Mouse (Mus musculus): Measurements from ENCODE around the gene Gpr135. TPM values are rescaled to one million over a fixed set of nuclear protein-coding genes. Genes with fewer than 3 reads are reported as not detected.

The Gpr135 gene
- polyA plus RNA-seq, 1 experiment from 2014 or later, result 0.55 TPM

GRCm38 (mm10) chr12:72041238-72041637, 29.7 kb downstream of the Gpr135 start:
- H3K4me1 ChIP-seq (ENCODE audit: insufficient read depth, low read depth, low read length), result no peaks in the 10 kb centered on the region
- WGBS, result 88% methylated on average over 3 of the region's 3 CpGs
- H3K4me2 ChIP-seq (replicated peaks; ENCODE audit: low read depth, low read length), result no peak overlapping the region
- H3K27me3 ChIP-seq (replicated peaks; ENCODE audit: insufficient read depth, low read length), result no peaks in the 10 kb centered on the region
- no peaks in the 10 kb centered on the region for H3K9me3 ChIP-seq (ENCODE audit: low read length)
- ATAC-seq, result no peak
- no peak overlapping the region for H3K4me3 ChIP-seq (ENCODE audit: low read depth, low read length)
- DNase-seq (ENCODE audit: low spot score), result no peak
- H3K27ac ChIP-seq (ENCODE audit: low read length), result no peak overlapping the region
- TF ChIP-seq CTCF (IDR thresholded peaks at IDR 0.05), result no peak
- TF ChIP-seq EP300 (IDR thresholded peaks at IDR 0.05), result no peak
- no peaks in the 10 kb centered on the region for H3K36me3 ChIP-seq (ENCODE audit: insufficient read depth, low read length)
- H3K9ac ChIP-seq (replicated peaks; ENCODE audit: low read depth), result no peak overlapping the region

GRCm38 (mm10) chr12:72039501-72039900, 31.4 kb downstream of the Gpr135 start:
- H3K4me1 ChIP-seq (ENCODE audit: insufficient read depth, low read depth, low read length), result no peaks in the 10 kb centered on the region
- H3K4me3 ChIP-seq (ENCODE audit: low read depth, low read length), result no peak overlapping the region
- no peaks in the 10 kb centered on the region for H3K36me3 ChIP-seq (ENCODE audit: insufficient read depth, low read length)
- no peak for DNase-seq (ENCODE audit: low spot score)
- H3K9me3 ChIP-seq (ENCODE audit: low read length), result no peaks in the 10 kb centered on the region
- no peaks in the 10 kb centered on the region for H3K27me3 ChIP-seq (replicated peaks; ENCODE audit: insufficient read depth, low read length)
- WGBS, result 39% methylated on average over 8 of the region's 8 CpGs
- no peak for TF ChIP-seq EP300 (IDR thresholded peaks at IDR 0.05)
- TF ChIP-seq CTCF (IDR thresholded peaks at IDR 0.05), result no peak
- no peak overlapping the region for H3K27ac ChIP-seq (ENCODE audit: low read length)
- no peak for ATAC-seq
- no peak overlapping the region for H3K9ac ChIP-seq (replicated peaks; ENCODE audit: low read depth)
- H3K4me2 ChIP-seq (replicated peaks; ENCODE audit: low read depth, low read length), result no peak overlapping the region

- ATAC-seq, result no peak
- 65% methylated on average over 2 of the region's 2 CpGs for WGBS
These were observed 32.1 kb downstream of the Gpr135 start for GRCm38 (mm10) chr12:72038866-72039265.

GRCm38 (mm10) chr12:72037049-72037448, 33.9 kb downstream of the Gpr135 start:
- WGBS, result 68% methylated on average over 6 of the region's 6 CpGs
- ATAC-seq, result no peak
- Histone ChIP-seq H3K4me3 (ENCODE audit: low read depth, low read length) (no peak overlapping the region), H3K9me3 (ENCODE audit: low read length) (no peaks in the 10 kb centered on the region), H3K27ac (ENCODE audit: low read length) (no peak overlapping the region), H3K4me2 (replicated peaks; ENCODE audit: low read depth, low read length) (no peak overlapping the region), H3K36me3 (ENCODE audit: insufficient read depth, low read length) (no peaks in the 10 kb centered on the region), H3K4me1 (ENCODE audit: insufficient read depth, low read depth, low read length) (no peaks in the 10 kb centered on the region), H3K9ac (replicated peaks; ENCODE audit: low read depth) (no peak overlapping the region), H3K27me3 (replicated peaks; ENCODE audit: insufficient read depth, low read length) (no peaks in the 10 kb centered on the region)
- no peak for TF ChIP-seq EP300 (IDR thresholded peaks at IDR 0.05)
- no peak for TF ChIP-seq CTCF (IDR thresholded peaks at IDR 0.05)
- DNase-seq (ENCODE audit: low spot score), result no peak

More at GRCm38 (mm10) chr12:72038866-72039265, 32.1 kb downstream of the Gpr135 start:
- TF ChIP-seq CTCF (IDR thresholded peaks at IDR 0.05) (no peak), EP300 (IDR thresholded peaks at IDR 0.05) (no peak)
- H3K27me3 ChIP-seq (replicated peaks; ENCODE audit: insufficient read depth, low read length), result no peaks in the 10 kb centered on the region
- DNase-seq (ENCODE audit: low spot score), result no peak
- no peaks in the 10 kb centered on the region for H3K36me3 ChIP-seq (ENCODE audit: insufficient read depth, low read length)
- no peak overlapping the region for H3K27ac ChIP-seq (ENCODE audit: low read length)
- H3K9me3 ChIP-seq (ENCODE audit: low read length), result no peaks in the 10 kb centered on the region
- H3K4me2 ChIP-seq (replicated peaks; ENCODE audit: low read depth, low read length), result no peak overlapping the region
- no peak overlapping the region for H3K9ac ChIP-seq (replicated peaks; ENCODE audit: low read depth)
- no peaks in the 10 kb centered on the region for H3K4me1 ChIP-seq (ENCODE audit: insufficient read depth, low read depth, low read length)
- H3K4me3 ChIP-seq (ENCODE audit: low read depth, low read length), result no peak overlapping the region

- 36% methylated on average over 9 of the region's 9 CpGs for WGBS
- Histone ChIP-seq H3K9me3 (ENCODE audit: low read length) (no peaks in the 10 kb centered on the region), H3K9ac (replicated peaks; ENCODE audit: low read depth) (no peak overlapping the region), H3K4me2 (replicated peaks; ENCODE audit: low read depth, low read length) (no peak overlapping the region), H3K4me1 (ENCODE audit: insufficient read depth, low read depth, low read length) (no peaks in the 10 kb centered on the region), H3K4me3 (ENCODE audit: low read depth, low read length) (no peak overlapping the region), H3K36me3 (ENCODE audit: insufficient read depth, low read length) (no peaks in the 10 kb centered on the region), H3K27ac (ENCODE audit: low read length) (no peak overlapping the region), H3K27me3 (replicated peaks; ENCODE audit: insufficient read depth, low read length) (no peaks in the 10 kb centered on the region)
- DNase-seq (ENCODE audit: low spot score) (no peak), ATAC-seq (no peak)
- no peak for TF ChIP-seq CTCF (IDR thresholded peaks at IDR 0.05)
- TF ChIP-seq EP300 (IDR thresholded peaks at IDR 0.05), result no peak
These were observed 34.7 kb downstream of the Gpr135 start for GRCm38 (mm10) chr12:72036097-72036661.

GRCm38 (mm10) chr12:72031794-72032193, 39.1 kb downstream of the Gpr135 start:
- Histone ChIP-seq H3K9ac (replicated peaks; ENCODE audit: low read depth) (no peak overlapping the region), H3K36me3 (ENCODE audit: insufficient read depth, low read length) (no peaks in the 10 kb centered on the region), H3K4me3 (ENCODE audit: low read depth, low read length) (no peak overlapping the region), H3K27ac (ENCODE audit: low read length) (no peak overlapping the region), H3K4me1 (ENCODE audit: insufficient read depth, low read depth, low read length) (no peaks in the 10 kb centered on the region), H3K4me2 (replicated peaks; ENCODE audit: low read depth, low read length) (no peak overlapping the region), H3K27me3 (replicated peaks; ENCODE audit: insufficient read depth, low read length) (no peaks in the 10 kb centered on the region), H3K9me3 (ENCODE audit: low read length) (no peaks in the 10 kb centered on the region)
- 78% methylated on average over 6 of the region's 6 CpGs for WGBS
- TF ChIP-seq CTCF (IDR thresholded peaks at IDR 0.05) (no peak), EP300 (IDR thresholded peaks at IDR 0.05) (no peak)
- no peak for DNase-seq (ENCODE audit: low spot score)
- no peak for ATAC-seq

- Histone ChIP-seq H3K4me2 (replicated peaks; ENCODE audit: low read depth, low read length) (no peak overlapping the region), H3K36me3 (ENCODE audit: insufficient read depth, low read length) (no peaks in the 10 kb centered on the region), H3K4me3 (ENCODE audit: low read depth, low read length) (no peak overlapping the region), H3K9me3 (ENCODE audit: low read length) (no peaks in the 10 kb centered on the region), H3K9ac (replicated peaks; ENCODE audit: low read depth) (no peak overlapping the region), H3K4me1 (ENCODE audit: insufficient read depth, low read depth, low read length) (no peaks in the 10 kb centered on the region), H3K27me3 (replicated peaks; ENCODE audit: insufficient read depth, low read length) (no peaks in the 10 kb centered on the region), H3K27ac (ENCODE audit: low read length) (no peak overlapping the region)
- ATAC-seq (no peak), DNase-seq (ENCODE audit: low spot score) (no peak)
- 76% methylated on average over 5 of the region's 5 CpGs for WGBS
- TF ChIP-seq EP300 (IDR thresholded peaks at IDR 0.05) (no peak), CTCF (IDR thresholded peaks at IDR 0.05) (no peak)
These were observed 39.8 kb downstream of the Gpr135 start for GRCm38 (mm10) chr12:72031171-72031570.

Measured in lung, postnatal 0 days (tissue).